Mouse (Mus musculus): ENCODE data around the gene Fdps. TPM values are rescaled to one million over a fixed set of nuclear protein-coding genes. Genes with fewer than 3 reads are reported as not detected.
A peak's percentile ranks its signal among the peaks of the same experiment; 100 is the strongest.

Fdps gene
- polyA plus RNA-seq, 2 experiments: 118 to 215 TPM

DNA sequence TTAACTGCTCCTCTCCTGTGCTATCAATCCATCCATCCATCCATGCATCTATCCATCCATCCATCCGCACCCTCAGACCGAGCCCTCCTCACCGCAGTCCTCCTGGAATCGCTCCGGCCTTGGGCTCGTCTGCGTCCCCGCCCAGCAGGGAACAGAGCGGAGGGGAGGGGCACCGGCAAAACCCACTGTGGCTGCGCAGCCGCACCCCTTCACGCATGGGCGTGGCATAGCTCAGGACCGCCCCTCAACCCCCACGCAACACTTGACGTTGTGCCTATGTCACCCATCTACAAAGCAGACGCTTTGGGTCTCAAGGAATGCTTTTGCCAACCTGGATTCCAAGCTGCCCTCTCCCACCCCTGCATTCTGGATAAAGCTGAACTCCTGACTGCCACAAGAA lies 8.6 kb downstream of the Fdps start, which contains the start of gene Rusc1:
Rusc1 (minus strand) TSS at position 137 of the 400 bp plus-strand sequence.
- TF ChIP-seq POLR2A (IDR thresholded peaks at IDR 0.05; ENCODE audit: borderline replicate concordance, extremely low read depth, insufficient read depth, insufficient read length): no peak
- Histone ChIP-seq H3K4me1 (ENCODE audit: control insufficient read depth, insufficient read depth, low read length) (peaks cover 28% of the 10 kb centered on the region), H3K9me3 (ENCODE audit: control insufficient read depth, low read length) (no peaks in the 10 kb centered on the region), H3K4me2 (replicated peaks; ENCODE audit: low read depth, low read length, severe bottlenecking) (peak within 1 kb of the TSS; percentile 100), H3K27me3 (ENCODE audit: control insufficient read depth, insufficient read depth, low read length) (peaks cover 8% of the 10 kb centered on the region; the same call in 1 of the 2 replicates), H3K27ac (replicated peaks; ENCODE audit: low read depth, low read length) (no peak within 1 kb of the TSS), H3K4me3 (replicated peaks; ENCODE audit: low read length) (peak within 1 kb of the TSS; percentile 69), H3K9ac (ENCODE audit: low read depth, low read length, severe bottlenecking) (peak within 1 kb of the TSS; percentile 40), H3K36me3 (ENCODE audit: control insufficient read depth, insufficient read depth, low read length) (peaks cover 37% of the 10 kb centered on the region)
- ATAC-seq (ENCODE audit: low FRiP score, low read depth) (peak; percentile 62), DNase-seq (ENCODE audit: low spot score) (peak; percentile 85)
- 0% methylated on average over 17 of the region's 18 CpGs for WGBS

DNA sequence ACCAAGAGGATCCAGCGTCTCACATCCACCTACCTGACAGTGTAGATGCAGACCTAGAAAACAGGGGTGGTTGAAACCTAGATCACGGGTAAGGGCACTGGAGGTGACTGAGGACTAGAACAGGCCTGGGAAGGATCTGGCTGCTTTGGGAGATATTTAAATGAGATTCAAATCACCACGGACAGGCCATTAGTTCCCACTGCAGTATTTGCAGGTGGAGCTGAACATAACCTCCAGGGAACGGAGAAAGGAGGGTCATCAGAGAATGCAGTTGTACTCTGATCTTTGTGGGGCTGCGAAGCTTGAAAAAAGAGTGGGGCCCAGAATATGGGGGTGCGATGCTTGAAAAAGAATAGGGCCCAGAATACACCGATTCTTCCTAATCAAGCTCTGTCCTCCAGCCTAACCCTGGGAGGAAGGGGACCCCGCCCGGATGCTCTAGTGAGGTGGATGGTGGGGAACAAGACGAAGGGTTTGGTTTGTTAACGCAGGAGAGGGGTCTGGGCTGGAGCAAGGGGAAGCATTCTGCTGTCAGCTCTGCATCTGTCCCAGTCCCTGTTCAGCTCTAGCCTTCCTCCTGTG lies 9.2 kb downstream of the Fdps start:
- Histone ChIP-seq H3K36me3 (ENCODE audit: control insufficient read depth, insufficient read depth, low read length) (peaks cover 32% of the 10 kb centered on the region), H3K9ac (ENCODE audit: low read depth, low read length, severe bottlenecking) (peak overlapping the region; percentile 40), H3K9me3 (ENCODE audit: control insufficient read depth, low read length) (no peaks in the 10 kb centered on the region), H3K27me3 (ENCODE audit: control insufficient read depth, insufficient read depth, low read length) (peaks cover 8% of the 10 kb centered on the region; the same call in 1 of the 2 replicates), H3K4me1 (ENCODE audit: control insufficient read depth, insufficient read depth, low read length) (peaks cover 34% of the 10 kb centered on the region), H3K4me3 (replicated peaks; ENCODE audit: low read length) (peak overlapping the region; percentile 69), H3K27ac (replicated peaks; ENCODE audit: low read depth, low read length) (no peak overlapping the region), H3K4me2 (replicated peaks; ENCODE audit: low read depth, low read length, severe bottlenecking) (peak overlapping the region; percentile 100)
- no peak for DNase-seq (ENCODE audit: low spot score)
- 20% methylated on average over 11 of the region's 11 CpGs for WGBS
- no peak for TF ChIP-seq POLR2A (IDR thresholded peaks at IDR 0.05; ENCODE audit: borderline replicate concordance, extremely low read depth, insufficient read depth, insufficient read length)
- ATAC-seq (ENCODE audit: low FRiP score, low read depth): no peak

DNA sequence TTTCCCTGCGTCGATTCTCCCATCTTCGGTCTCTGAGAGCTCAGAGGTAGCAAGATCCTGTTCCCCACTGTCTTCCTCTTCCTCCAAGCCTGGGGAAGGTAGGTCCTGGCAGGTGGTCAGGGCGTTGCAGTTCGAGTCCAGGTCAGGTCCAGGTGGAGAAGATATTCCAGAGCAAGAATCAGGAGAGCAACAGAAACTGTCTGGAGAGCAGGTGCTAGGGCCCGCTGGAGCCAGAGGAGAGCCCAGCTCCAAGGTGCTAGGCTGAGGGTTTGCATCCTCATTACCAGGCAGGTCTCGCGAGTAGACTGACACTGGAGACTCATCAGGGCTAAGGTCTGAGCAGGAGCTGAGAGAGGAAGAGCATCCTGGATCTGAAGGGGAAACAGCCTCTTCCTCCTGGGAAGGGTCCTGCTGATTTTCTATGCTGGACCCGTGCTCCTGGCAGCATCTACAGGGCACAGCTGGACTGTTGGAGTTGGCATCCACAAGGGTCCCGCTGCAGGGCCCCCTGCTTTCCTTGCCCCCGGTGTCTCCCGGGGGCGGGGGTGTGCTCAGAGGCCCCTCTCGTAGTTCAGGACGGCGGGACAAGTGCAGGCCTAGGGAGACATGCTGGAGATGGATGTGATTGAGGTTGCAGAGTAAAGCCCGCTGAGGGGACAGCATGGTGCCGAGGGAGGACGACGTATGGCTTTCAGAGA lies 9.8 kb downstream of the Fdps start:
- DNase-seq (ENCODE audit: low spot score) (no peak), ATAC-seq (ENCODE audit: low FRiP score, low read depth) (no peak)
- peak overlapping the region; percentile 26 for H3K9ac ChIP-seq (ENCODE audit: low read depth, low read length, severe bottlenecking)
- no peak for TF ChIP-seq POLR2A (IDR thresholded peaks at IDR 0.05; ENCODE audit: borderline replicate concordance, extremely low read depth, insufficient read depth, insufficient read length)
- H3K9me3 ChIP-seq (ENCODE audit: control insufficient read depth, low read length): no peaks in the 10 kb centered on the region
- H3K27ac ChIP-seq (replicated peaks; ENCODE audit: low read depth, low read length): no peak overlapping the region
- peaks cover 8% of the 10 kb centered on the region; the same call in 1 of the 2 replicates for H3K27me3 ChIP-seq (ENCODE audit: control insufficient read depth, insufficient read depth, low read length)
- peak overlapping the region; percentile 100 for H3K4me2 ChIP-seq (replicated peaks; ENCODE audit: low read depth, low read length, severe bottlenecking)
- H3K4me3 ChIP-seq (replicated peaks; ENCODE audit: low read length): peak overlapping the region; percentile 69
- peaks cover 36% of the 10 kb centered on the region for H3K4me1 ChIP-seq (ENCODE audit: control insufficient read depth, insufficient read depth, low read length)
- WGBS: 8% methylated on average over 20 of the region's 20 CpGs
- peaks cover 25% of the 10 kb centered on the region for H3K36me3 ChIP-seq (ENCODE audit: control insufficient read depth, insufficient read depth, low read length)

DNA sequence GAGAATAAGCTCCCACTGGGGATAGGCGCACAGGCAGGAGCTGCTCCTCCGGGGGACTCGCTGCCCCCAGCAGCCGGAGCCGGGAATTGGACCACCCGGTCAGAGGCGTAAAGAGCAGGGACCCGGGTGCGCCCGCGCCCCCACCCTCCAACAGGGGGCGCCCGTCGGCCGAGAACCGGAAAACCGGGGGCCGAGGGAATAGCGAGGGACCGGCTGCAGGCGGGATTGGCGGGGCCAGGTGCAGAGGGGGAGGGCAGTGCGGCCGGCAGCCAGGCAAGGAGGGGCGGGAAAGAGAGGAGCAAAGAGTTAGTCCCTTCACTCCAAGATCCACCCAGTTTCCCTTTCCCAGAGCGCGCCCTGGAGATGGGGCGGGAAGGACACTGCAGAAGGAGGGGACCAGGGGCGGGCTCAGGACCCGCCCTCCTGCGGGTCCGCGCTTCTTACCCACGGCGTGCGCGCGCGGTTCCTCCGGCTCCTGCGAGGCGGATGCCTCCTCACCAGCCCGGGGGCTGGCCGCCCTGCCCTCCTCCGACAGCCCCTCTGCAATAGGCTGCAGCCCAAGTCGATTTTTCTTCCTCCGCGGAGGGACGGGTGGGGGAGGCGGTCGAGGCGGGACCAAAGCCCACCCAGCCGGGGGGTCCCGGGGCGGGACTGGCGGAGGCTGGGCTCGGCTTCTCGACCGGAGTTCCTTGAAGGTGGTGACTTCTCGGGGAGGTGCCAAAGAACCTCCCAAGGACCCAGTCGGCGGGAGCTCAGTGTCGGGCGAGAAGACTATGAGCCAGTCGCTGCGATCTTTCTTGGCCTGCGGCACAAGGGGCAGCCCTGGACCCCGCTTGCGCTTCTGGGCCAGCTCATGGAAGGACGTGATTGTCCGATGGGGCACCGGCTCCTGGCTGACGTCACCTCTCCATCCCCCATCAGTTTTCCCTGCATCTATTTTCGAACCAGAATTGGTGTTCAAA lies 10.8 kb downstream of the Fdps start:
- peak overlapping the region; percentile 69 for H3K4me3 ChIP-seq (replicated peaks; ENCODE audit: low read length)

More for the DNA sequence above, 10.8 kb downstream of the Fdps start:
- Histone ChIP-seq H3K9ac (ENCODE audit: low read depth, low read length, severe bottlenecking) (peak overlapping the region; percentile 66), H3K4me1 (ENCODE audit: control insufficient read depth, insufficient read depth, low read length) (peaks cover 36% of the 10 kb centered on the region), H3K27ac (replicated peaks; ENCODE audit: low read depth, low read length) (peak overlapping the region; percentile 87), H3K9me3 (ENCODE audit: control insufficient read depth, low read length) (no peaks in the 10 kb centered on the region), H3K4me2 (replicated peaks; ENCODE audit: low read depth, low read length, severe bottlenecking) (peak overlapping the region; percentile 100), H3K27me3 (ENCODE audit: control insufficient read depth, insufficient read depth, low read length) (peaks cover 8% of the 10 kb centered on the region; the same call in 1 of the 2 replicates), H3K36me3 (ENCODE audit: control insufficient read depth, insufficient read depth, low read length) (peaks cover 21% of the 10 kb centered on the region)
- peak; percentile 89 for DNase-seq (ENCODE audit: low spot score)
- TF ChIP-seq POLR2A (IDR thresholded peaks at IDR 0.05; ENCODE audit: borderline replicate concordance, extremely low read depth, insufficient read depth, insufficient read length): no peak
- ATAC-seq (ENCODE audit: low FRiP score, low read depth): peak; percentile 78
- under 1% methylated on average over 51 of the region's 74 CpGs for WGBS
